Mouse (Mus musculus): ENCODE results near the gene Ctrc. TPM values are rescaled to one million over a fixed set of nuclear protein-coding genes. Genes with fewer than 3 reads are reported as not detected.

Gene Ctrc
- polyA plus RNA-seq, 1 experiment, result 1.4 TPM

- peaks cover 5% of the 10 kb centered on the region; the same call in 1 of the 2 replicates for H3K27me3 ChIP-seq (ENCODE audit: control insufficient read depth, insufficient read depth, low read length)
- no peaks in the 10 kb centered on the region for H3K36me3 ChIP-seq (ENCODE audit: control insufficient read depth, insufficient read depth, low read length)
- TF ChIP-seq POLR2A (IDR thresholded peaks at IDR 0.05; ENCODE audit: control insufficient read depth, low read depth, low read length) (peak; percentile 29; the same call in 1 of the 2 replicates), CTCF (IDR thresholded peaks at IDR 0.05; ENCODE audit: control insufficient read depth, insufficient read depth, insufficient replicate concordance, low read depth, low read length) (no peak)
- peak overlapping the region; percentile 94 for H3K4me3 ChIP-seq (ENCODE audit: control insufficient read depth, low read depth, low read length)
- peaks cover 20% of the 10 kb centered on the region for H3K4me1 ChIP-seq (ENCODE audit: control insufficient read depth, insufficient read depth, low read length)
- H3K27ac ChIP-seq (ENCODE audit: control insufficient read depth, insufficient read depth, low read depth, low read length), result peak overlapping the region; percentile 82
These were observed 28.0 kb upstream of the Ctrc start for GRCm38 (mm10) chr4:141874111-141874600.

GRCm38 (mm10) chr4:141872977-141873376 is 26.8 kb upstream of the Ctrc start:
- peak overlapping the region; percentile 94 for H3K4me3 ChIP-seq (ENCODE audit: control insufficient read depth, low read depth, low read length)
- peaks cover 16% of the 10 kb centered on the region for H3K4me1 ChIP-seq (ENCODE audit: control insufficient read depth, insufficient read depth, low read length)
- no peak overlapping the region for H3K27ac ChIP-seq (ENCODE audit: control insufficient read depth, insufficient read depth, low read depth, low read length)
- no peak for TF ChIP-seq POLR2A (IDR thresholded peaks at IDR 0.05; ENCODE audit: control insufficient read depth, low read depth, low read length)
- no peak for TF ChIP-seq CTCF (IDR thresholded peaks at IDR 0.05; ENCODE audit: control insufficient read depth, insufficient read depth, insufficient replicate concordance, low read depth, low read length)
- no peaks in the 10 kb centered on the region for H3K36me3 ChIP-seq (ENCODE audit: control insufficient read depth, insufficient read depth, low read length)
- peaks cover 5% of the 10 kb centered on the region; the same call in 1 of the 2 replicates for H3K27me3 ChIP-seq (ENCODE audit: control insufficient read depth, insufficient read depth, low read length)

GRCm38 (mm10) chr4:141871909-141872308 is 25.8 kb upstream of the Ctrc start:
- no peak overlapping the region; the same call in 1 of the 2 replicates for H3K4me3 ChIP-seq (ENCODE audit: control insufficient read depth, low read depth, low read length)
- peak overlapping the region; percentile 35; the same call in 1 of the 2 replicates for H3K27ac ChIP-seq (ENCODE audit: control insufficient read depth, insufficient read depth, low read depth, low read length)
- H3K36me3 ChIP-seq (ENCODE audit: control insufficient read depth, insufficient read depth, low read length), result no peaks in the 10 kb centered on the region
- peaks cover 16% of the 10 kb centered on the region for H3K4me1 ChIP-seq (ENCODE audit: control insufficient read depth, insufficient read depth, low read length)
- no peak for TF ChIP-seq POLR2A (IDR thresholded peaks at IDR 0.05; ENCODE audit: control insufficient read depth, low read depth, low read length)
- no peak for TF ChIP-seq CTCF (IDR thresholded peaks at IDR 0.05; ENCODE audit: control insufficient read depth, insufficient read depth, insufficient replicate concordance, low read depth, low read length)
- peaks cover 5% of the 10 kb centered on the region; the same call in 1 of the 2 replicates for H3K27me3 ChIP-seq (ENCODE audit: control insufficient read depth, insufficient read depth, low read length)

- H3K27me3 ChIP-seq (ENCODE audit: control insufficient read depth, insufficient read depth, low read length), result peaks cover 5% of the 10 kb centered on the region; the same call in 1 of the 2 replicates
- TF ChIP-seq CTCF (IDR thresholded peaks at IDR 0.05; ENCODE audit: control insufficient read depth, insufficient read depth, insufficient replicate concordance, low read depth, low read length) (no peak), POLR2A (IDR thresholded peaks at IDR 0.05; ENCODE audit: control insufficient read depth, low read depth, low read length) (no peak; the same call in 1 of the 2 replicates)
- H3K4me3 ChIP-seq (ENCODE audit: control insufficient read depth, low read depth, low read length), result no peak overlapping the region
- H3K4me1 ChIP-seq (ENCODE audit: control insufficient read depth, insufficient read depth, low read length), result peaks cover 16% of the 10 kb centered on the region
- H3K36me3 ChIP-seq (ENCODE audit: control insufficient read depth, insufficient read depth, low read length), result no peaks in the 10 kb centered on the region
- peak overlapping the region; percentile 35; the same call in 1 of the 2 replicates for H3K27ac ChIP-seq (ENCODE audit: control insufficient read depth, insufficient read depth, low read depth, low read length)
These were observed 25.2 kb upstream of the Ctrc start for GRCm38 (mm10) chr4:141871333-141871725.

- Histone ChIP-seq H3K4me3 (ENCODE audit: control insufficient read depth, low read depth, low read length) (no peak overlapping the region), H3K27ac (ENCODE audit: control insufficient read depth, insufficient read depth, low read depth, low read length) (peak overlapping the region; percentile 14; the same call in 1 of the 2 replicates), H3K27me3 (ENCODE audit: control insufficient read depth, insufficient read depth, low read length) (peaks cover 5% of the 10 kb centered on the region; the same call in 1 of the 2 replicates), H3K36me3 (ENCODE audit: control insufficient read depth, insufficient read depth, low read length) (no peaks in the 10 kb centered on the region), H3K4me1 (ENCODE audit: control insufficient read depth, insufficient read depth, low read length) (peaks cover 16% of the 10 kb centered on the region)
- TF ChIP-seq CTCF (IDR thresholded peaks at IDR 0.05; ENCODE audit: control insufficient read depth, insufficient read depth, insufficient replicate concordance, low read depth, low read length) (no peak), POLR2A (IDR thresholded peaks at IDR 0.05; ENCODE audit: control insufficient read depth, low read depth, low read length) (no peak)
These were observed 24.6 kb upstream of the Ctrc start for GRCm38 (mm10) chr4:141870666-141871332.

- H3K4me1 ChIP-seq (ENCODE audit: control insufficient read depth, insufficient read depth, low read length), result peaks cover 10% of the 10 kb centered on the region
- H3K36me3 ChIP-seq (ENCODE audit: control insufficient read depth, insufficient read depth, low read length), result no peaks in the 10 kb centered on the region
- H3K4me3 ChIP-seq (ENCODE audit: control insufficient read depth, low read depth, low read length), result no peak overlapping the region
- H3K27me3 ChIP-seq (ENCODE audit: control insufficient read depth, insufficient read depth, low read length), result peaks cover 3% of the 10 kb centered on the region; the same call in 1 of the 2 replicates
- TF ChIP-seq POLR2A (IDR thresholded peaks at IDR 0.05; ENCODE audit: control insufficient read depth, low read depth, low read length) (no peak), CTCF (IDR thresholded peaks at IDR 0.05; ENCODE audit: control insufficient read depth, insufficient read depth, insufficient replicate concordance, low read depth, low read length) (no peak)
- H3K27ac ChIP-seq (ENCODE audit: control insufficient read depth, insufficient read depth, low read depth, low read length), result no peak overlapping the region
These were observed 23.5 kb upstream of the Ctrc start for GRCm38 (mm10) chr4:141869436-141870215.

GRCm38 (mm10) chr4:141868051-141868450 is 21.9 kb upstream of the Ctrc start:
- H3K27ac ChIP-seq (ENCODE audit: control insufficient read depth, insufficient read depth, low read depth, low read length), result no peak overlapping the region
- H3K4me3 ChIP-seq (ENCODE audit: control insufficient read depth, low read depth, low read length), result no peak overlapping the region
- TF ChIP-seq CTCF (IDR thresholded peaks at IDR 0.05; ENCODE audit: control insufficient read depth, insufficient read depth, insufficient replicate concordance, low read depth, low read length) (no peak), POLR2A (IDR thresholded peaks at IDR 0.05; ENCODE audit: control insufficient read depth, low read depth, low read length) (no peak)
- no peaks in the 10 kb centered on the region for H3K27me3 ChIP-seq (ENCODE audit: control insufficient read depth, insufficient read depth, low read length)
- peaks cover 3% of the 10 kb centered on the region; the same call in 1 of the 2 replicates for H3K4me1 ChIP-seq (ENCODE audit: control insufficient read depth, insufficient read depth, low read length)
- no peaks in the 10 kb centered on the region for H3K36me3 ChIP-seq (ENCODE audit: control insufficient read depth, insufficient read depth, low read length)

All from testis, adult 2 months (tissue).